Mouse (Mus musculus) erythroblast, embryonic 14.5 days (primary cell): ENCODE measurements around the gene Plekha5. TPM values are rescaled to one million over a fixed set of nuclear protein-coding genes. Genes with fewer than 3 reads are reported as not detected.

Experiments used
- H3K27me3 ChIP-seq: 2 replicates; pipeline ENCODE4 v1.6.1; 2012; ENCODE audit warnings: inconsistent platforms; ENCODE audit not compliant: control insufficient read depth
- H3K36me3 ChIP-seq: 2 replicates; pipeline ENCODE4 v1.6.1; 2012; ENCODE audit warnings: mild to moderate bottlenecking, inconsistent platforms; ENCODE audit not compliant: control insufficient read depth
- H3K4me1 ChIP-seq: 2 replicates; pipeline ENCODE4 v1.6.1; 2012; ENCODE audit warnings: inconsistent platforms; ENCODE audit not compliant: control insufficient read depth
- H3K4me3 ChIP-seq: replicated peaks from 2 replicates; pipeline ENCODE3; 2012; ENCODE audit warnings: moderate library complexity, mild to moderate bottlenecking, inconsistent platforms
- H3K9me3 ChIP-seq: 2 replicates; pipeline ENCODE4 v1.6.1; 2012; ENCODE audit warnings: low read length, inconsistent platforms, mixed read lengths; ENCODE audit not compliant: control insufficient read depth
- GATA1 ChIP-seq: IDR thresholded peaks from 2 replicates; pipeline ENCODE4 v1.6.1; 2012; ENCODE audit warnings: low read length, inconsistent platforms, mixed read lengths
- TAL1 ChIP-seq: IDR thresholded peaks from 3 replicates; pipeline ENCODE4 v1.6.1; 2012; ENCODE audit warnings: low read length, inconsistent platforms, mixed read lengths
- polyA plus RNA-seq: library from polyadenylated mRNA; stranded (reverse); fragments of >175 nt; gene quantifications from 2 replicates; pipeline ENCODE4 v1.2.3, GENCODE M21; 2012

The Plekha5 gene
- polyA plus RNA-seq, 1 experiment: 0.01 TPM

GRCm38 (mm10) chr6:140514205-140515110 lies 90.6 kb downstream of the Plekha5 start:
- Histone ChIP-seq H3K4me1 (peaks cover 3% of the 10 kb centered on the region), H3K4me3 (no peak overlapping the region), H3K27me3 (no peaks in the 10 kb centered on the region), H3K36me3 (no peaks in the 10 kb centered on the region), H3K9me3 (no peaks in the 10 kb centered on the region)
- no peak for TF ChIP-seq GATA1
- no peak for TF ChIP-seq TAL1

- TF ChIP-seq GATA1 (no peak), TAL1 (no peak)
- no peaks in the 10 kb centered on the region for H3K9me3 ChIP-seq
- H3K27me3 ChIP-seq: no peaks in the 10 kb centered on the region
- no peak overlapping the region for H3K4me3 ChIP-seq
- no peaks in the 10 kb centered on the region for H3K36me3 ChIP-seq
- H3K4me1 ChIP-seq: peaks cover 3% of the 10 kb centered on the region
Measured at GRCm38 (mm10) chr6:140515550-140515949, 91.7 kb downstream of the Plekha5 start.

GRCm38 (mm10) chr6:140516202-140516601 lies 92.3 kb downstream of the Plekha5 start:
- Histone ChIP-seq H3K9me3 (no peaks in the 10 kb centered on the region), H3K4me3 (no peak overlapping the region), H3K4me1 (peaks cover 3% of the 10 kb centered on the region), H3K27me3 (no peaks in the 10 kb centered on the region), H3K36me3 (no peaks in the 10 kb centered on the region)
- TF ChIP-seq TAL1: no peak
- TF ChIP-seq GATA1: no peak

- H3K27me3 ChIP-seq: no peaks in the 10 kb centered on the region
- H3K4me1 ChIP-seq: peaks cover 3% of the 10 kb centered on the region
- no peaks in the 10 kb centered on the region for H3K9me3 ChIP-seq
- H3K4me3 ChIP-seq: no peak overlapping the region
- H3K36me3 ChIP-seq: no peaks in the 10 kb centered on the region
- no peak for TF ChIP-seq TAL1
- TF ChIP-seq GATA1: no peak
Measured at GRCm38 (mm10) chr6:140517188-140517587, 93.3 kb downstream of the Plekha5 start.

- peaks cover 3% of the 10 kb centered on the region for H3K4me1 ChIP-seq
- TF ChIP-seq GATA1 (no peak), TAL1 (no peak)
- H3K36me3 ChIP-seq: no peaks in the 10 kb centered on the region
- no peak overlapping the region for H3K4me3 ChIP-seq
- no peaks in the 10 kb centered on the region for H3K27me3 ChIP-seq
- no peaks in the 10 kb centered on the region for H3K9me3 ChIP-seq
Measured at GRCm38 (mm10) chr6:140519019-140519418, 95.2 kb downstream of the Plekha5 start.

GRCm38 (mm10) chr6:140519488-140520159 lies 95.8 kb downstream of the Plekha5 start:
- H3K9me3 ChIP-seq: no peaks in the 10 kb centered on the region
- no peak overlapping the region for H3K4me3 ChIP-seq
- TF ChIP-seq TAL1: no peak
- TF ChIP-seq GATA1: no peak
- H3K27me3 ChIP-seq: no peaks in the 10 kb centered on the region
- H3K36me3 ChIP-seq: no peaks in the 10 kb centered on the region
- H3K4me1 ChIP-seq: peaks cover 3% of the 10 kb centered on the region

- no peaks in the 10 kb centered on the region for H3K4me1 ChIP-seq
- H3K9me3 ChIP-seq: no peaks in the 10 kb centered on the region
- no peaks in the 10 kb centered on the region for H3K27me3 ChIP-seq
- H3K4me3 ChIP-seq: no peak overlapping the region
- no peaks in the 10 kb centered on the region for H3K36me3 ChIP-seq
- TF ChIP-seq GATA1: no peak
Measured at GRCm38 (mm10) chr6:140520961-140521360, 97.1 kb downstream of the Plekha5 start.

GRCm38 (mm10) chr6:140521832-140522231 lies 98.0 kb downstream of the Plekha5 start:
- H3K9me3 ChIP-seq: no peaks in the 10 kb centered on the region
- H3K27me3 ChIP-seq: no peaks in the 10 kb centered on the region
- TF ChIP-seq TAL1 (no peak), GATA1 (no peak)
- H3K36me3 ChIP-seq: no peaks in the 10 kb centered on the region
- no peak overlapping the region for H3K4me3 ChIP-seq
- no peaks in the 10 kb centered on the region for H3K4me1 ChIP-seq

- Histone ChIP-seq H3K27me3 (no peaks in the 10 kb centered on the region), H3K36me3 (no peaks in the 10 kb centered on the region), H3K4me1 (no peaks in the 10 kb centered on the region), H3K4me3 (no peak overlapping the region), H3K9me3 (no peaks in the 10 kb centered on the region)
- TF ChIP-seq TAL1: no peak
- no peak for TF ChIP-seq GATA1
Measured at GRCm38 (mm10) chr6:140523600-140523999, 99.7 kb downstream of the Plekha5 start.
